Mouse (Mus musculus): ENCODE measurements around the gene Dvl1. TPM values are rescaled to one million over a fixed set of nuclear protein-coding genes. Genes with fewer than 3 reads are reported as not detected.

Gene Dvl1
- polyA plus RNA-seq, 1 experiment, result 123 TPM

DNA sequence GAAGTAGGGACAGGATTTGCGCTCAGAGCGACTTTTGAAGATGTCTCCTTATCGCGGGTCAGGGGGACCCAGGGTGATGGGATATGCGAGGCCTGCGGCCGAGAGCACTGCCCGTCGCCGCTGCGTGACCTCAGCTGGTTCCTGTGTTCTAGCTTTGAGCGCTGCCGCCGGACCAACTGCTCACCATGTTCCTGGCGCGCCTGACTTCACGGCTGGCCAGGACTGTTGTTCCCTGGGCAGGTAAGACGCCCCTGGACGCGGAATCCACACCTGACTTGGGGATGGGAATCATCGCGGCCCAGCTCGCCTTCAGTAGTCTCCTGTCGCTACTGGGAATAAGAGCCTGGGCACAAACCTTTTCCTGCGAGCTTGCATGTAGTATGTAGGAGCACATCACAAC lies 15.4 kb upstream of the Dvl1 start:
- Histone ChIP-seq H3K4me1 (ENCODE audit: control insufficient read depth, insufficient read depth, low read length) (peaks cover 13% of the 10 kb centered on the region; the same call in 1 of the 2 replicates), H3K27me3 (replicated peaks; ENCODE audit: control insufficient read depth, insufficient read depth, low read length) (no peaks in the 10 kb centered on the region), H3K27ac (ENCODE audit: insufficient read depth, low read depth, low read length) (peak overlapping the region; percentile 91), H3K4me3 (ENCODE audit: insufficient read depth, low read depth, low read length) (peak overlapping the region; percentile 97), H3K36me3 (ENCODE audit: control insufficient read depth, insufficient read depth, low read length) (no peaks in the 10 kb centered on the region)
- TF ChIP-seq POLR2A (IDR thresholded peaks at IDR 0.05; ENCODE audit: low read depth, low read length) (no peak), CTCF (conservative IDR thresholded peaks at IDR 0.05; ENCODE audit: insufficient read depth, insufficient read length, low read depth, low read length) (no peak)
- DNase-seq, result peak; percentile 55
- WGBS, result under 1% methylated on average over 25 of the region's 25 CpGs

DNA sequence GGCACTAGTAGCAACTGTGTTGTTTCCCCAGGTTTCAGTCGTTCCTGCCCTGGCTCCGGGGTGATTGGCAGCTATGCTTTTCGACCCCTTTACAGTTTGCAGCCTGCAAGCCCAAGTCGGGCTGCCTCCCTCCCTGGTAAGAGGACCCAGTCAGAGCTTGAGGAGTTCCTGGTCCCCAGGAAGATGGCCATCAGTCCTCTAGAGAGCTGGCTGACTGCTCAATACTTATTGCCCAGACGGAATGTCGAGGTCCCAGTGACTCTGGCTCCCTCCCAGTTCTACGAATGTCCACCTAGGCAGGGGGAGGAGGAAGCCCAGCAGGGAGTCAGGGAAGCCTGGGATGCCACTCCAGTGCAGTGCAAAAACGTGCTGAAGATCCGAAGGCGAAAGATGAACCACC lies 14.9 kb upstream of the Dvl1 start:
- Histone ChIP-seq H3K27me3 (replicated peaks; ENCODE audit: control insufficient read depth, insufficient read depth, low read length) (no peaks in the 10 kb centered on the region), H3K27ac (ENCODE audit: insufficient read depth, low read depth, low read length) (no peak overlapping the region), H3K4me3 (ENCODE audit: insufficient read depth, low read depth, low read length) (peak overlapping the region; percentile 97), H3K36me3 (ENCODE audit: control insufficient read depth, insufficient read depth, low read length) (no peaks in the 10 kb centered on the region), H3K4me1 (ENCODE audit: control insufficient read depth, insufficient read depth, low read length) (peaks cover 13% of the 10 kb centered on the region; the same call in 1 of the 2 replicates)
- WGBS, result 35% methylated on average over 10 of the region's 10 CpGs
- no peak for DNase-seq
- TF ChIP-seq CTCF (conservative IDR thresholded peaks at IDR 0.05; ENCODE audit: insufficient read depth, insufficient read length, low read depth, low read length), result no peak
- TF ChIP-seq POLR2A (IDR thresholded peaks at IDR 0.05; ENCODE audit: low read depth, low read length), result no peak

DNA sequence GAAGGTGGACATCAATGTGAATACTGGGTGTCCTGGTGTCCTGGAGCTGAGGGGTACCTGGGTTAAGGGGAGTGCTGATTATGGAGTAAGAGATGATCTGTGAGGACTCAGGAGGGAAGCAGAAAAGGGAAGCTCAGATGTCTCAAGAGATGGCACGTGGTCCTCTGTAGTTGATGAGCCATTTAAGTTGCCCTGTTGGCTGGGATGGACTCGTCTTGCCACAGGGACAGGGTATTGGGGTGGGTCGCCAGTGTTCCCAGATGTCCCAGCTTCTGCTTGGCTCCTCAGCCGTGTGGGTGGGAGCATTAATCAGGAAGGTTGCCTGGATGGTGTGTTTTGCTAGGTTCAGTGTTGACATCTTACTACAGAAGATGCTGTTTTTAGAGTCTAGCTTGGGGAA lies 14.0 kb upstream of the Dvl1 start:
- DNase-seq, result no peak
- TF ChIP-seq CTCF (conservative IDR thresholded peaks at IDR 0.05; ENCODE audit: insufficient read depth, insufficient read length, low read depth, low read length) (no peak), POLR2A (IDR thresholded peaks at IDR 0.05; ENCODE audit: low read depth, low read length) (no peak)

DNA sequence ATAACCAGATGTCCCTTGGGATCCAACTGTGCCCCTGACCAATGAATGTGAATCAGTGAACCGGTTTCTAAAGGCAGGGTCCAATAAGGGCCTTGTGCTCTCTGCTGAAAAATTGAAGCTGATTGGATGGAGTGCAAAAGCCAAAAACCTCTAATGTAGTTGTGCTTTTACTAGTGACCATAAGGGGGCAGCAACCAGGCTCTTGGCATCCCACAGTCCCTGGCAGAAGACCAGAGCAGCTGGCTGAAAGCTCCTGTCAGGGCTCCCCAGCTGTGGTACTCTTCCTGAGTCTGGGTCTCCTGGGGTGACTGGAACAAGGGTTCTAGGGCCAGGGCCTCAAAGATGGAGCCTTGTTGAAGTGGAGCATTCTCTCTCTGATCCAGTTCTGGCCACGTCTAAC lies 13.4 kb upstream of the Dvl1 start:
- peak overlapping the region; percentile 57 for H3K27ac ChIP-seq (ENCODE audit: insufficient read depth, low read depth, low read length)
- no peak for TF ChIP-seq POLR2A (IDR thresholded peaks at IDR 0.05; ENCODE audit: low read depth, low read length)
- peak; percentile 75 for TF ChIP-seq CTCF (conservative IDR thresholded peaks at IDR 0.05; ENCODE audit: insufficient read depth, insufficient read length, low read depth, low read length)
- no peaks in the 10 kb centered on the region for H3K27me3 ChIP-seq (replicated peaks; ENCODE audit: control insufficient read depth, insufficient read depth, low read length)
- H3K4me1 ChIP-seq (ENCODE audit: control insufficient read depth, insufficient read depth, low read length), result peaks cover 13% of the 10 kb centered on the region; the same call in 1 of the 2 replicates
- no peak overlapping the region for H3K4me3 ChIP-seq (ENCODE audit: insufficient read depth, low read depth, low read length)
- DNase-seq, result peak; percentile 94
- 20% methylated on average over 2 of the region's 2 CpGs for WGBS
- H3K36me3 ChIP-seq (ENCODE audit: control insufficient read depth, insufficient read depth, low read length), result no peaks in the 10 kb centered on the region

More for the DNA sequence above, 14.0 kb upstream of the Dvl1 start:
- Histone ChIP-seq H3K4me3 (ENCODE audit: insufficient read depth, low read depth, low read length) (no peak overlapping the region), H3K27me3 (replicated peaks; ENCODE audit: control insufficient read depth, insufficient read depth, low read length) (no peaks in the 10 kb centered on the region), H3K27ac (ENCODE audit: insufficient read depth, low read depth, low read length) (no peak overlapping the region), H3K36me3 (ENCODE audit: control insufficient read depth, insufficient read depth, low read length) (no peaks in the 10 kb centered on the region), H3K4me1 (ENCODE audit: control insufficient read depth, insufficient read depth, low read length) (peaks cover 13% of the 10 kb centered on the region; the same call in 1 of the 2 replicates)
- 79% methylated on average over 4 of the region's 4 CpGs for WGBS

DNA sequence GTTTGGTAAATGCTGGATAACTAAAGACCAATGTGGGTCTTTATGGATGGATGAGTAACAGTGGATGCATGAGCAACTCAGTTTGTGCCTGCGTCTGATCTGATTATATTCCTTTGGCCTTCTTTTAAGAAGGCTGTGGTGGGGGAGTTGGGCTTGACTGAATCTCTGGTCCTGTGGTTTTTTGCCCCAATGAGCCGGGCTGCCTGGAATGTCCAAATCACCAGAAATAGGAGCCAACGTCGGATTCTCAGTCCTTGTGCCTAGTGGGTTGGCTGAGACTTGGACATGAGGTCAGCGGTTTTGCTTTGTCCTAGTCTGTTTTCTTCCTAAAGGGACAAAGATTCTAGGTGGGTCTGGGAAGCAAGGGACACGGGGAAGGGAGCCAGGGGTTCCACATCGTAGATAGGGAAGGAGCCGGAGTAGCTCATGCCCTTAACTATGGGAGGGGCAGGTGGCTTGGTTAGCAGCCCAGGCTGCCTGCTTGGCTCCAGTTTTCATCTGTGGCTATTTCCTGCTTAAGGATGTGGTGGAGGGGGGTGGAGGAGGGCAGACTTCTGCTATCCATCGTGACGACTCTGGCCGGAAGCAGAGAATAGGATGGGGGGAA lies 9.7 kb upstream of the Dvl1 start:
- H3K27me3 ChIP-seq (replicated peaks; ENCODE audit: control insufficient read depth, insufficient read depth, low read length), result no peaks in the 10 kb centered on the region
- H3K36me3 ChIP-seq (ENCODE audit: control insufficient read depth, insufficient read depth, low read length), result no peaks in the 10 kb centered on the region
- 58% methylated on average over 11 of the region's 11 CpGs for WGBS
- no peak overlapping the region for H3K4me3 ChIP-seq (ENCODE audit: insufficient read depth, low read depth, low read length)
- TF ChIP-seq CTCF (conservative IDR thresholded peaks at IDR 0.05; ENCODE audit: insufficient read depth, insufficient read length, low read depth, low read length) (no peak), POLR2A (IDR thresholded peaks at IDR 0.05; ENCODE audit: low read depth, low read length) (no peak)
- peaks cover 19% of the 10 kb centered on the region for H3K4me1 ChIP-seq (ENCODE audit: control insufficient read depth, insufficient read depth, low read length)
- peak overlapping the region; percentile 77 for H3K27ac ChIP-seq (ENCODE audit: insufficient read depth, low read depth, low read length)
- peak; percentile 74 for DNase-seq

DNA sequence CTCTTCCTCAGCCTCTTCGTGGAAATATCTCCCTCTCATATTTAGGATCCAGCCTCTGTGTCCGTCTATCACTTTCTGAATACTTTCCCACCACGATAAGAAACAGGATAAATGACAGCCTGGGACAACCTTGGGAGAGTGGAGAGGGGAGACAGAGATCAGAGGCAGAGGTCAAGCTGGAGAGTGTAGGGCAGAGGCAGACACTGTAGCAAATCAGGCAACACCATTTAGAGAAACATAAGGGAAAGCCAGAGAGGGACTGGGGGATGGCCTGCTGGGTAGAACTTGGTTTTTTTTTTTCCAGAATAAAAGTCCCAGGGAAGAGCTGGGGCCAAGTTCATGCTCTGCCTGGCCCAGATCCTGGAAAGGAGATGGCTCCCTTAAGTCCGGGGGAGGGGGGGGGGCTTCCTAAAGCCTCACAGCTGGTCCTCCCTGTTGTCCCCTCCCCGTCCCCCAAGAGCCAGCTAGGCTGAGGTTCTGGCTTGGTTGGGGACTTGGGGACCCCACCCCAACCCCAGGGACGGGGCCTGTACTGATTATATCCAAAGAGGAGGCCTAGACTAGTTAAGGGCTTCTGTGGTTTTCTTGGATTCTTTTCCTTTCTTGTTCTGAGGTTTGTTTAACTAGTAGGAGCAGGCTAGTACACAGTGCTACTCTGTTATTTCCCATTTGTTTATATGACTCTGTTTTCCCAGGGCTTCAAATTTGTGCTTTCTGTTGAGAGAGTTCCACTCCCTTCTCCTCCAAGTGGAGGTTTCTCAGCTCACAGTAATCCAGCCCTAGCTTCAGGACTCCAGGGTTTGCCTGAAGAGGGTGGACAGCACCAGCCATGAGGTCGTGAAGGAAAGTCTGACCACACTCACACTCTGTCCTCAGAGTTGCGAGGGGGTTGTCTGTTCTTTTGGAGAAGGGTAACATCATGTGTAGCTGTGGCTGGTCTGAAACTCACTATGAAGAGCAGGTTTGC lies 8.7 kb upstream of the Dvl1 start:
- no peak for TF ChIP-seq POLR2A (IDR thresholded peaks at IDR 0.05; ENCODE audit: low read depth, low read length)
- TF ChIP-seq CTCF (conservative IDR thresholded peaks at IDR 0.05; ENCODE audit: insufficient read depth, insufficient read length, low read depth, low read length), result no peak
- Histone ChIP-seq H3K27me3 (replicated peaks; ENCODE audit: control insufficient read depth, insufficient read depth, low read length) (no peaks in the 10 kb centered on the region), H3K4me3 (ENCODE audit: insufficient read depth, low read depth, low read length) (no peak overlapping the region), H3K4me1 (ENCODE audit: control insufficient read depth, insufficient read depth, low read length) (peaks cover 19% of the 10 kb centered on the region), H3K27ac (ENCODE audit: insufficient read depth, low read depth, low read length) (peak overlapping the region; percentile 77), H3K36me3 (ENCODE audit: control insufficient read depth, insufficient read depth, low read length) (no peaks in the 10 kb centered on the region)
- no peak for DNase-seq
- WGBS, result 65% methylated on average over 8 of the region's 8 CpGs

DNA sequence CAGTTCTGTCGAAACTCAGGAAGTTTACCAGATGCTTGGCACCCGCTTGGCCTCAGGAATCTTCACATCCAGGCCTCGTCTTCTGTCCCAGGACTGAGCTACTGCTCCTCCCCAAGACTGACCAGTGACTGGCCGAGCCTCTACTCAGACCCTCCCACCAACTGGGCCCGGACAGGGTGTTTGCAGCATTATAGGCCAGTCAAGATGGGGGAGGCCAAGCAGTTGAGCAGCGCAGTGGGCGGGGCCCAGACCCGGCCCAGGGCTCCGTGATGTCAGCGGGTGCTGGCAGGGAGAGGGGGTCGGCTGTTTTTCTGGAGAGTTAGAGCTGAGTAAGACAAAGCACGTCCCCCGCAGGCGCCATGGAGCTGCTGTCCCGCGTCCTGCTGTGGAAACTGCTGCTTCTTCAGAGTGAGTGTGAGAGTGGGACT lies 7.7 kb upstream of the Dvl1 start, which contains the start of gene Mxra8:
Gene Mxra8 (plus strand): TSS at position 198 of the 428 bp plus-strand sequence.
- Histone ChIP-seq H3K27ac (ENCODE audit: insufficient read depth, low read depth, low read length) (peak within 1 kb of the TSS; percentile 91), H3K4me3 (ENCODE audit: insufficient read depth, low read depth, low read length) (peak within 1 kb of the TSS; percentile 73), H3K27me3 (replicated peaks; ENCODE audit: control insufficient read depth, insufficient read depth, low read length) (no peaks in the 10 kb centered on the region), H3K4me1 (ENCODE audit: control insufficient read depth, insufficient read depth, low read length) (peaks cover 19% of the 10 kb centered on the region), H3K36me3 (ENCODE audit: control insufficient read depth, insufficient read depth, low read length) (no peaks in the 10 kb centered on the region)
- TF ChIP-seq POLR2A (IDR thresholded peaks at IDR 0.05; ENCODE audit: low read depth, low read length) (peak; percentile 14), CTCF (conservative IDR thresholded peaks at IDR 0.05; ENCODE audit: insufficient read depth, insufficient read length, low read depth, low read length) (no peak)
- WGBS, result 29% methylated on average over 16 of the region's 16 CpGs
- peak; percentile 91 for DNase-seq

Measured in kidney, adult 2 months (tissue).